ENCODE assay signal across 8 mouse cellular contexts in genomic region chr13:13783894-13784419, GRCm38 (mm10). TPM values are rescaled to one million over a fixed set of nuclear protein-coding genes. Genes with fewer than 3 reads are reported as not detected.
DNase-seq lines count a peak whose midpoint lies in the region; ATAC-seq and TF ChIP-seq lines count a peak whose summit lies in the region.

TSS of gene Gng4 (plus strand) at chr13:13784059.

- no peaks in the 10 kb centered on the region for H3K9me3 ChIP-seq in embryonic facial prominence, embryonic 11.5 days (replicated peaks; ENCODE audit: control insufficient read depth, low read length)
- H3K9me3 ChIP-seq in heart, embryonic 10.5 days = no peaks in the 10 kb centered on the region
- H3K9me3 ChIP-seq in kidney, postnatal 0 days (replicated peaks; ENCODE audit: low read length) = no peaks in the 10 kb centered on the region
- H3K9me3 ChIP-seq in midbrain, embryonic 16.5 days (replicated peaks; ENCODE audit: control insufficient read depth, low read length, poor library complexity, severe bottlenecking) = no peaks in the 10 kb centered on the region
- H3K9me3 ChIP-seq in stomach, postnatal 0 days (ENCODE audit: control insufficient read depth, low read length) = no peaks in the 10 kb centered on the region

- no peak within 1 kb of the TSS for H3K27ac ChIP-seq in embryonic facial prominence, embryonic 11.5 days (replicated peaks; ENCODE audit: low read depth, low read length)
- H3K27ac ChIP-seq in heart, embryonic 10.5 days = no peak within 1 kb of the TSS
- no peak within 1 kb of the TSS for H3K27ac ChIP-seq in kidney, postnatal 0 days
- H3K27ac ChIP-seq in liver, adult 2 months (replicated peaks; ENCODE audit: insufficient read depth, low read depth, low read length) = no peak within 1 kb of the TSS
- H3K27ac ChIP-seq in midbrain, embryonic 16.5 days (ENCODE audit: low read length) = peak within 1 kb of the TSS; percentile 61
- H3K27ac ChIP-seq in stomach, postnatal 0 days (replicated peaks) = no peak within 1 kb of the TSS

- no peak for TF ChIP-seq POLR2A in liver, adult 2 months (IDR thresholded peaks at IDR 0.05; ENCODE audit: extremely low read depth, insufficient read depth, low read length)

- under 1% methylated on average over 43 of the region's 43 CpGs for WGBS in embryonic facial prominence, embryonic 11.5 days
- WGBS in heart, embryonic 10.5 days = 1% methylated on average over 43 of the region's 43 CpGs
- 0% methylated on average over 43 of the region's 43 CpGs for WGBS in kidney, postnatal 0 days
- 2% methylated on average over 43 of the region's 43 CpGs for WGBS in liver, adult 2 months
- under 1% methylated on average over 36 of the region's 43 CpGs for WGBS in midbrain, embryonic 16.5 days
- WGBS in stomach, postnatal 0 days = under 1% methylated on average over 40 of the region's 43 CpGs

- peak; percentile 8 to 30 for DNase-seq in monocyte, adult 2 months (ENCODE audit: low read depth in 1 of 2, low spot score in 2 of 2)
- DNase-seq in embryonic facial prominence, embryonic 11.5 days (ENCODE audit: low spot score) = peak; percentile 66
- DNase-seq in heart, embryonic 10.5 days (ENCODE audit: low spot score) = peak; percentile 74
- no peak for DNase-seq in kidney, postnatal 0 days (ENCODE audit: low spot score)
- no peak for DNase-seq in liver, adult 2 months (ENCODE audit: extremely low read depth, low read depth, low spot score)
- peak; percentile 54 for DNase-seq in stomach, postnatal 0 days (ENCODE audit: low spot score)

- no peaks in the 10 kb centered on the region for H3K36me3 ChIP-seq in embryonic facial prominence, embryonic 11.5 days (replicated peaks; ENCODE audit: control insufficient read depth, insufficient read depth, low read depth, low read length)
- H3K36me3 ChIP-seq in heart, embryonic 10.5 days = no peaks in the 10 kb centered on the region
- no peaks in the 10 kb centered on the region for H3K36me3 ChIP-seq in kidney, postnatal 0 days (ENCODE audit: insufficient read depth, low read length)
- peaks cover 7% of the 10 kb centered on the region for H3K36me3 ChIP-seq in liver, adult 2 months (ENCODE audit: control insufficient read depth, insufficient read depth, low read length)
- no peaks in the 10 kb centered on the region for H3K36me3 ChIP-seq in midbrain, embryonic 16.5 days (ENCODE audit: control insufficient read depth, insufficient read depth, low read length)
- H3K36me3 ChIP-seq in stomach, postnatal 0 days (ENCODE audit: control insufficient read depth, insufficient read depth, low read length) = no peaks in the 10 kb centered on the region

- no peaks in the 10 kb centered on the region for H3K79me2 ChIP-seq in liver, adult 2 months (ENCODE audit: control insufficient read depth, insufficient read depth, low read length)

- H3K4me2 ChIP-seq in embryonic facial prominence, embryonic 11.5 days (ENCODE audit: low read depth, low read length) = peak within 1 kb of the TSS; percentile 95
- H3K4me2 ChIP-seq in kidney, postnatal 0 days (ENCODE audit: low read length) = peak within 1 kb of the TSS; percentile 97
- H3K4me2 ChIP-seq in midbrain, embryonic 16.5 days (ENCODE audit: low read length) = peak within 1 kb of the TSS; percentile 66
- H3K4me2 ChIP-seq in stomach, postnatal 0 days (replicated peaks; ENCODE audit: low read depth) = peak within 1 kb of the TSS; percentile 96

- H3K4me3 ChIP-seq in embryonic facial prominence, embryonic 11.5 days (ENCODE audit: low read depth, low read length) = peak within 1 kb of the TSS; percentile 53
- peak within 1 kb of the TSS; percentile 68 for H3K4me3 ChIP-seq in heart, embryonic 10.5 days
- H3K4me3 ChIP-seq in kidney, postnatal 0 days (replicated peaks; ENCODE audit: low read depth, low read length) = peak within 1 kb of the TSS; percentile 54
- peak within 1 kb of the TSS; percentile 3; the same call in 1 of the 2 replicates for H3K4me3 ChIP-seq in liver, adult 2 months (ENCODE audit: insufficient read depth, low read depth, low read length)
- H3K4me3 ChIP-seq in midbrain, embryonic 16.5 days (ENCODE audit: low read depth, low read length) = peak within 1 kb of the TSS; percentile 72
- H3K4me3 ChIP-seq in stomach, postnatal 0 days (ENCODE audit: low read depth, low read length) = peak within 1 kb of the TSS; percentile 55

- no peak for TF ChIP-seq EP300 in stomach, postnatal 0 days (optimal IDR thresholded peaks at IDR 0.05)

- 0 out of 2 replicates have a peak, but pooled peaks cover 5% of the 10 kb centered on the region for H3K4me1 ChIP-seq in embryonic facial prominence, embryonic 11.5 days (ENCODE audit: control insufficient read depth, insufficient read depth, low read length)
- H3K4me1 ChIP-seq in heart, embryonic 10.5 days = peaks cover 27% of the 10 kb centered on the region
- peaks cover 9% of the 10 kb centered on the region; the same call in 1 of the 2 replicates for H3K4me1 ChIP-seq in kidney, postnatal 0 days (replicated peaks; ENCODE audit: insufficient read depth, low read length)
- H3K4me1 ChIP-seq in liver, adult 2 months (ENCODE audit: control insufficient read depth, insufficient read depth, low read length) = peaks cover 6% of the 10 kb centered on the region; the same call in 1 of the 2 replicates
- peaks cover 6% of the 10 kb centered on the region; the same call in 1 of the 2 replicates for H3K4me1 ChIP-seq in midbrain, embryonic 16.5 days (ENCODE audit: control insufficient read depth, insufficient read depth, low read length)
- H3K4me1 ChIP-seq in stomach, postnatal 0 days (replicated peaks; ENCODE audit: control insufficient read depth, insufficient read depth) = no peaks in the 10 kb centered on the region; the same call in 1 of the 2 replicates

- ATAC-seq in monocyte, adult 5-6 weeks (replicated peaks; ENCODE audit: insufficient number of reproducible peaks, low FRiP score, low TSS enrichment, poor library complexity, severe bottlenecking) = no peak
- ATAC-seq in embryonic facial prominence, embryonic 11.5 days (replicated peaks; ENCODE audit: insufficient number of reproducible peaks, low FRiP score, low TSS enrichment, low read depth) = peak; percentile 71
- ATAC-seq in kidney, postnatal 0 days (replicated peaks; ENCODE audit: low FRiP score, low read depth) = peak; percentile 37
- peak; percentile 85 for ATAC-seq in midbrain, embryonic 16.5 days
- ATAC-seq in stomach, postnatal 0 days (ENCODE audit: low FRiP score, low TSS enrichment) = peak; percentile 70

- peak within 1 kb of the TSS; percentile 34 for H3K9ac ChIP-seq in embryonic facial prominence, embryonic 11.5 days (replicated peaks; ENCODE audit: low read length)
- peak within 1 kb of the TSS; percentile 18; the same call in 1 of the 2 replicates for H3K9ac ChIP-seq in kidney, postnatal 0 days (ENCODE audit: low read depth, low read length)
- H3K9ac ChIP-seq in liver, adult 2 months (ENCODE audit: low read depth, low read length) = no peak within 1 kb of the TSS
- H3K9ac ChIP-seq in midbrain, embryonic 16.5 days (ENCODE audit: low read depth, low read length) = peak within 1 kb of the TSS; percentile 72
- peak within 1 kb of the TSS; percentile 31; the same call in 1 of the 2 replicates for H3K9ac ChIP-seq in stomach, postnatal 0 days (ENCODE audit: low read length)

- no peak for TF ChIP-seq CTCF in kidney, postnatal 0 days (IDR thresholded peaks at IDR 0.05; ENCODE audit: low read depth)
- no peak for TF ChIP-seq CTCF in liver, adult 2 months (IDR thresholded peaks at IDR 0.05; ENCODE audit: low read depth, low read length)
- no peak for TF ChIP-seq CTCF in stomach, postnatal 0 days (IDR thresholded peaks at IDR 0.05; ENCODE audit: low read depth)

- H3K27me3 ChIP-seq in embryonic facial prominence, embryonic 11.5 days (ENCODE audit: control insufficient read depth, insufficient read depth, low read length) = peaks cover 21% of the 10 kb centered on the region
- H3K27me3 ChIP-seq in heart, embryonic 10.5 days (ENCODE audit: insufficient read depth, poor library complexity, severe bottlenecking) = peaks cover 71% of the 10 kb centered on the region
- H3K27me3 ChIP-seq in kidney, postnatal 0 days (ENCODE audit: insufficient read depth, low read length) = peaks cover 21% of the 10 kb centered on the region
- peaks cover 8% of the 10 kb centered on the region; the same call in 1 of the 2 replicates for H3K27me3 ChIP-seq in liver, adult 2 months (ENCODE audit: control insufficient read depth, insufficient read depth, low read length)
- peaks cover 3% of the 10 kb centered on the region; the same call in 1 of the 2 replicates for H3K27me3 ChIP-seq in midbrain, embryonic 16.5 days (ENCODE audit: control insufficient read depth, insufficient read depth, low read depth, low read length)
- no peaks in the 10 kb centered on the region for H3K27me3 ChIP-seq in stomach, postnatal 0 days (ENCODE audit: control insufficient read depth, insufficient read depth, low read length)

RNA-seq across cellular contexts. Expression of gene Gng4, which starts in this region (rescaled TPM):
- total RNA-seq in monocyte, adult 5-6 weeks (2017) = not detected in 3 replicates
- 1.7 and 2.4 TPM in 2 replicates for polyA plus RNA-seq in embryonic facial prominence, embryonic 11.5 days (2014; fragmentation: Nextera tagmentation; extraction: Ambion mirVana)
- polyA plus RNA-seq in heart, embryonic 10.5 days (2016; fragmentation: Nextera tagmentation; extraction: Ambion mirVana) = 0.16 and 0.51 TPM in 2 replicates
- 0.64 and 0.75 TPM in 2 replicates for polyA plus RNA-seq in kidney, postnatal 0 days (2015; fragmentation: Nextera tagmentation; extraction: Ambion mirVana)
- under 0.01 TPM in 1 of 2 replicates, not detected in the other for total RNA-seq in liver, adult 2 months (2014; rRNA removed)
- not detected in 2 replicates for polyA plus RNA-seq in liver, adult 2 months (2012; rRNA removed)
- 68.8 and 103 TPM in 2 replicates for polyA plus RNA-seq in midbrain, embryonic 16.5 days (2015; fragmentation: Nextera tagmentation; extraction: Ambion mirVana)
- polyA plus RNA-seq in stomach, postnatal 0 days (2015; fragmentation: Nextera tagmentation; extraction: Ambion mirVana) = 5.5 and 6.2 TPM in 2 replicates

Comparison
In these comparisons a context has a peak if more than half of its experiments do, and no peak if none do; other contexts are left out.
1. Peak in DNase-seq and H3K4me3 ChIP-seq in heart, embryonic 10.5 days; RNA of the gene not detected or under 1 TPM.
2. Peak in ATAC-seq, H3K4me3 ChIP-seq, H3K9ac ChIP-seq and H3K4me2 ChIP-seq in kidney, postnatal 0 days; RNA of the gene not detected or under 1 TPM.
3. DNase-seq: peak in monocyte, adult 2 months (2 of 2), embryonic facial prominence, embryonic 11.5 days (single experiment) and stomach, postnatal 0 days (single experiment); none in kidney, postnatal 0 days (single experiment) and liver, adult 2 months (single experiment).
4. H3K4me3 ChIP-seq: peak in every context shown above with its lines; median percentile 72 in midbrain, embryonic 16.5 days; 68 in heart, embryonic 10.5 days; 55 in stomach, postnatal 0 days; 54 in kidney, postnatal 0 days; 53 in embryonic facial prominence, embryonic 11.5 days; 3 in liver, adult 2 months.
5. Peak in every context shown above with its lines, with median percentiles within 50 percentile points of each other: H3K4me2 ChIP-seq.